Mouse (Mus musculus): ENCODE data around the gene Slc30a4.

Slc30a4 gene

GRCm38 (mm10) chr2:122681379-122682137, 20.9 kb downstream of the Slc30a4 start:
- no peak for DNase-seq (ENCODE audit: low spot score in 2 of 2)

DNA sequence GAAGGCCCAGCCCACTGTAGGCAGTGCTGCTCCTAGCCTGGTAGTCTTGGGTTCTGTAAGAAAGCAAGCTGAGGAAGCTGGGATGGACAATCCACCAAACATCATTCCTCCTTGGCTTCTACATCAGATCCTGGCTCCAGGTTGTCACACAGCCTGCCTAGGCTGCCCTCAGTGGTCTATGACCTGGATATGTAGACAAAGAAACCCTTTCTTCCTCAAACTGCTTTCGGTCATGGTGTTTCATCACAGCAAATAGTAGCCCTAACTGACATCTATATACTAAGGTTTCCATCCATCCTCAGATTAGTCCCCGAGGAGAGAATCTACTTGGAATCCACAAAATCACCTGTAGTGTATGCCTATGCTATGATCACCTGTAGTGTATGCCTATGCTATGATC, 27.3 kb downstream of the Slc30a4 start:
- no peak for DNase-seq (ENCODE audit: low spot score in 2 of 2)

DNA sequence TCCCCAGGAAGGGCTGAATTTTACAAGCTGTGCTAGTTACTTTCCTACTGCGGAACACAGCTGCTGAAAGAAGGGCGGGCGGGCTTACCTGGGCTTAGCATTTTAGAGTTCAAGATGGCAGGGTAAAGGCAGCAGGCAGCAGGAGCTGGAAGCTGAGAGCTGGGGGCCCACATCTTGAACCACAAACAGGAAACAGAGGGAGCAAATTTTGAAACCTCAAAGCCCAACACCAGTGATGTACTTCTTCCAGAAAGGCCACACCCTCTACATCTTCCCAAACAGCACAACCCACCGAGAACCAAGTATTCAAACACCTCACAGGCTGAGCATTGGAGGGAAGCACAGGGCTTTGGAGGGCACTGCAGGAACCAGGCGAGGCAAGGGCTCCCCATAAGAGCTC, 29.6 kb downstream of the Slc30a4 start:
- DNase-seq (ENCODE audit: low spot score in 2 of 2) = no peak

DNA sequence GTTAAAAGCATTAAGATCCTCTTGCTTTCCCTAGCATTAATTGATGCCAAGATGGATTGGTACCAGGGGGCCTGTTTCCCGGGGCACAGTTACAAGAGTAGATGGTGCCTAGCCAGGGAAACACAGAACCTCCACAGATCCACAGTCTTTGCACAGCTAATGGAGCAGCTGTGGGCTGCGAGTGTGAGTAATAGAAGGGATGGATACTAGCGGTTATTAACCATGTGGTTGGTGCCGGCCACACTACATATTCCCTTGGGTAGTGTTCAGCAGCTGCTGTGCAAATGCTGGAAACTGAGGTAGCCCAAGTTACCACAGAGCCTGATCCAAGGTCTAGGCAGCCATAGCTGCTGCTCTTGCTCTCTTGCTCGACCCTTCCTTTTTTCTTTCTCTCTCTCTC, 30.7 kb downstream of the Slc30a4 start:
- no peak for DNase-seq (ENCODE audit: low spot score in 2 of 2)

DNA sequence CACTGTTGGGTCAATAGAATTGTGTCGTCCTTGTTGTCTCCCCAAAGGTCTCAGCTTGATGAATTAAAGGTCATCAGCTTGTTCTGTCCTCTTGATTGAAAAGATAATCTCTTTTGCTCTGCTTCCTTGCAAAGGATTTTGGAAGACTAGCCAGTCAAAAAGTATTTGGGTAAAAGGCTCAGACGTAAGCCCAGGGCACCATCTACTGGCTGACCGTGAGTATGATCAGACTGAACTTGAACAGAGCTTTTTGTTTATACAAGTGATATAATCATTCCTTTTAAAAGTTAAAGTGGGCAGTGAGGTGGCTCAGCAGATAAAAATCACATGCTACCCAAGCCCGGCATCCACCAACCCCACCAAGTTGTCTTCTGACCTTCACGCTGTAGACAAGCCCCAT, 34.6 kb downstream of the Slc30a4 start:
- peak in 1 of 2 experiments; percentile 53 for DNase-seq (ENCODE audit: low spot score in 2 of 2)

DNA sequence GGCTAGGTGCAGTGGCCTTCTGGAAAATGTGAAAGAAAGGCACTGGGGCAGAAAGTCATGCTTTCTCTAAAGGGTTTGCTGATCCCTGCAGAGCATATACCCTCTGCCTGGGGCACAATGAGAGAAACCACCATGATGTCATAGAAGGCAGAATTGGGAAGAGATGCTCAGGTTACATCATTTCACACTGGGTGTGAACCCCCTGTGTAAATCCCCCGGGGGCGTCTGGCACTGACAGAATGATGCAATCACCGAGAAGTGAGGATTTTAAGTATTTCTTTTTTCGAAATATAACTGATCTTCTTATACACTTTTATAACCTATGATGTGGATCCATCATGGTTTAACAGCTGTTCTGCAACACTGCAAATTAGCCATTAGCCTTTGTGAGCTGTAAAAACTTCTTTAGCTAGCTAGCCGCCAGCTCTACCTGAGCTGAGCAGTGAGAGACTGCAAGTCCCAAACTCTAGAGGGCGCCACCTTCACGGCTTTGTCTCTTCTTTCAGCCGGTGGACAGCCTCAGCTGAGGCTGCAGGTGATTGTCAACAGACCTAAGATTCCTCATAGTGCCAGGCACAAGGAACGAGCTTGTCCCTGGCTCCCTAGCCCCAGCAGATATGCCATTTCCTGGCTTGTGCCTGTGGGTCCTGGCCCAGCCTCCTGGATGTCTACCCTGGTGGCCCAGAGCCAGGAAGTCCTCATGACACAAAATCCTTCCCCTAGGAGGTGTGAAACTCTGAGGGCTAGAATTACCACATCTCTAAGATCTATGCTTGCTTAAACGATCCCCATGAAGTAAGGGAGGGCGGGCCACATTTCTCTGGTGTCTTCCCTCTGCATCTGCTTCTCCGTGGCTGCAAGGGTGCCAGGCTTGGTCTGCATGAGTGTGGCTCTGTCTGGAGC, 36.2 kb downstream of the Slc30a4 start:
- peak in 1 of 2 experiments; percentile 67 for DNase-seq (ENCODE audit: low spot score in 2 of 2)

GRCm38 (mm10) chr2:122665253-122665972, 37.0 kb downstream of the Slc30a4 start:
- DNase-seq (ENCODE audit: low spot score in 2 of 2) = no peak

DNA sequence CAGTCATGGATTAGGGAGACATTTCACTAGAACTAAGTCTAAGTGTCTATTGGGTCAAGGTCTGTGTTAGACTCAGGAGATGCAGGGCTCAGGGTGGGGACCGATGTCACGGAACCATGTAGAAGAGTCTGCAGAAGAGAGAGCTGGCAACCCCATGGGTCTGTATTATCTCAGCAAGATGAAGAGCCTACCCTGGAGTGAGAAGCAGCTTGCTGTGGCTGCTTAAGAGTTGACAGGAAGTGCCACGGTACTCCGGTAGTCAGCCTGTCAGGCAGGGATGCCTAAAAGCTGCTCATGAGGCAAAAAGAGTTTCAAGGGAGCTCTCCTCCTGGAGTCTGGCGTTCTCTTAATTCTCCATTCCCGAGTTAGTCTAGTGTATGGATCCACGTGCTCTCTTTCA, 42.6 kb downstream of the Slc30a4 start:
- DNase-seq (ENCODE audit: low spot score in 2 of 2) = no peak

DNA sequence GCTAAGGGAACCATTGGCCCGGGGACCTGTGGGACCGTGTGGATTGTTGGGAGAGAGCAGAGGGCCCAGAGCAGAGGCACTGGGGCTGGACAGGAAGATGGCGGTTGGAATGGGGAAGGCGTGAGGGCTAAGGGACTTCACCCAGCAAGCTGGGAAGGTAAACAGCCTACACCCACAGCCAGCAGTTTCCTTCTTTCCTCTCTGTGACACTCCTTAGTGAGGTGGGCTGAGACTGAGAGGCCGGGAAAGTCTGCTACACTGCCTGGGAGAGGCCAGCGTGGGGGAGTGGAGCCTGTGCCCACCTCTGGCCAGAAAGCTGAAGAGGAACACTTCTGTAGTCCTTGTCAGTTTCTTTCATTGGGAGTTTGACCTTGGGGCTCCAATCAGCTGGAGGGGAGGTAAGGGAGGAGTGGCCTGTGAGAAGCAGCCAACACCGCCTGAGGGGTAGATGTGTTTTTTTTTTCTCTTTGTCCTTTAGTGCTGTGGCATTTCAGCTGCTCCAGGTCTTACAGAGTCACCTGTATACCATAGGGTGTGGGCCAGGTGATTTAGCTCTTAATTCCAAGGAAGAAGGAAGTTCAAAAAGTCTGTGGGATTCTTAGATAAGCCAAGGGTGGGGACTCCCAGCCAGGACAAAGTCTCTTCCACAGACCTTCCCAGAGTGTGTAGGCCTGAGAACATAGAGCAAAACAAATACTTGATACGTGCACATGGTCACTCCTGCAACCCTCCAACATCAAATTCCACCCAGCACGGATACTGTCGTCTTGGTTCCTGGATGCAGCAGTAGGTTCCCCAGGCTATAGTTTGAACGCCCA, 44.5 kb downstream of the Slc30a4 start:
- DNase-seq (ENCODE audit: low spot score in 2 of 2) = no peak

- no peak for DNase-seq (ENCODE audit: low spot score in 2 of 2)
Observed at GRCm38 (mm10) chr2:122656767-122657166, 45.7 kb downstream of the Slc30a4 start.

GRCm38 (mm10) chr2:122656052-122656451, 46.4 kb downstream of the Slc30a4 start:
- no peak for DNase-seq (ENCODE audit: low spot score in 2 of 2)

- peak; percentile 36 to 72 for DNase-seq (ENCODE audit: low spot score in 2 of 2)
Observed at GRCm38 (mm10) chr2:122652096-122653084, 50.1 kb downstream of the Slc30a4 start.

GRCm38 (mm10) chr2:122638673-122639072, 63.8 kb downstream of the Slc30a4 start:
- no peak for DNase-seq (ENCODE audit: low spot score in 2 of 2)

GRCm38 (mm10) chr2:122638029-122638428, 64.4 kb downstream of the Slc30a4 start:
- no peak for DNase-seq (ENCODE audit: low spot score in 2 of 2)

DNA sequence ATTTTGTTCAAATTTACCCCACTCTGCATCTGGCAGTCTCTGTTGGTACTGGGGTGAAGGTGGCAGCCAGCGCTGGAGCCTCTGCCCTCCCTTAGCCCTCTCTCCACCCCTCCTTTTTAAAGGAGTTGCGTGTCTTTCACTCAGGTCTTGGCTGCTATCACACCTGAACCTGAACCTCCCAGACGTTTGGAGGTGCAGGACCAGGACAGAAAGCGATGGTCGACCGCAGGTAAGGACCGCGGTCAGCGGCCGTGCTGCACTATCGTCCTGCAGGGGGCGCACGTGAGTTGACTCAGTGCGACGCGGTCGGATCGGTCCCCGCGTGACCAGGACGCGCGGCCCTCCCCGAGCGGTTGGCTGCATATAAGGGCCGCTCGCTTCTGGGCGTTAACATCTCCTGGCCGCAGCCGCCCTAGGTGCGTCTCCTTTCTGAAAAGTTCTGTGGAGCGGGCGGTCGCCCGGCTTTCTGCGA, 64.9 kb downstream of the Slc30a4 start:
- peak; percentile 66 to 87 for DNase-seq (ENCODE audit: low spot score in 2 of 2)

DNA sequence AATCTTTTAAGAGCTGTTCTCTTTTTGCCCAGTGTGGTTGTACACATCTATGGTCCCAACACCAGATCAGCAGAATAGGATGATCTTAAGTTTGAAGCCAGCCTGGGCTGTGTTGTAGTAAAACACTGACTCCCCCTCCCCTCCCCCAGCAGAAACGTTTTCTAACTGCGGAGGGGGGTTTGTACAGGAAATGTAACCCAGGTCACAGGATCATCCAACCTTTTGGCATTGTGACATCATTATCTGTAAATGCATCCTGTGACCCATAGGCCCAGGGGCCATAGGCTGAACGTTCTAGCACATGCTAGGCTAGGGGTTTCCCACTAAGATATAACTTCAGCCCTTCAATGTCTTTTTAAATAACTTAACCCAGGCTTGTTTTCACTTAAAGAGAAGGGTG, 65.8 kb downstream of the Slc30a4 start, which contains the start of gene AA467197:
TSS of gene AA467197 (plus strand) at position 301 of the 400 bp plus-strand sequence.
- no peak for DNase-seq (ENCODE audit: low spot score in 2 of 2)
